8 mouse cellular contexts compared by ENCODE assay signal in the genomic region with DNA sequence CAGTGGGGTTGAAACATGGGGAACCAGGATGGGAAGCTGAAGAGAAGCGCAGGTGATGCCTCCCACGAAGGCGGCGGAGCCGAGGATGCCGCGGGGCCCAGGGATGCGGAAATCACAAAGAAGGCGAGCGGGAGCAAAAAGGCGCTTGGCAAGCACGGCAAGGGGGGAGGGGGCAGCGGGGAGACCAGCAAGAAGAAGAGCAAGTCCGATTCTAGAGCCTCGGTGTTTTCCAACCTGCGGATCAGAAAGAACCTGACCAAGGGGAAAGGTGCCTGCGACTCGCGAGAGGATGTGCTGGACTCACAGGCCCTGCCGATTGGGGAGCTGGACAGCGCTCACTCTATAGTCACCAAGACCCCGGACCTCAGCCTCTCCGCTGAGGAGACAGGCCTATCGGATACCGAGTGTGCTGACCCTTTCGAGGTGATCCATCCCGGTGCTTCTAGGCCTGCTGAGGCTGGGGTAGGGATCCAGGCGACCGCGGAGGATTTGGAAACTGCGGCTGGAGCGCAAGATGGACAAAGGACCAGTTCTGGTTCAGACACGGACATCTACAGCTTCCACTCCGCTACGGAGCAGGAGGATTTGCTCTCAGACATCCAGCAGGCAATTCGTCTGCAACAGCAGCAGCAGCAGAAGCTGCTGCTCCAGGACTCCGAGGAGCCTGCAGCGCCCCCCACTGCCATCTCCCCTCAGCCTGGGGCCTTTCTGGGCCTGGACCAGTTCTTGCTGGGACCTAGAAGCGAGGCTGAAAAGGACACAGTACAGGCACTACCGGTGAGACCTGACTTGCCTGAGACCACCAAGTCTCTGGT. TPM values are rescaled to one million over a fixed set of nuclear protein-coding genes. Genes with fewer than 3 reads are reported as not detected.
DNase-seq lines count a peak whose midpoint lies in the region; ATAC-seq and TF ChIP-seq lines count a peak whose summit lies in the region.

No protein-coding gene starts in this region.

- peak overlapping the region; percentile 87 for H3K4me2 ChIP-seq in midbrain, embryonic 12.5 days (replicated peaks)

- TF ChIP-seq CTCF in bone marrow, adult 2 months (IDR thresholded peaks at IDR 0.05; ENCODE audit: control insufficient read depth, insufficient read depth, low read length): no peak

- H3K4me1 ChIP-seq in erythroblast, embryonic 14.5 days (ENCODE audit: control insufficient read depth): peaks cover 9% of the 10 kb centered on the region
- H3K4me1 ChIP-seq in bone marrow, adult 2 months (ENCODE audit: control insufficient read depth, insufficient read depth, low read length): no peaks in the 10 kb centered on the region
- H3K4me1 ChIP-seq in forebrain, embryonic 10.5 days: peaks cover 73% of the 10 kb centered on the region
- H3K4me1 ChIP-seq in midbrain, embryonic 12.5 days: peaks cover 50% of the 10 kb centered on the region

- H3K9me3 ChIP-seq in erythroblast, embryonic 14.5 days (ENCODE audit: control insufficient read depth, low read length): peaks cover 3% of the 10 kb centered on the region; the same call in 1 of the 2 replicates
- no peaks in the 10 kb centered on the region for H3K9me3 ChIP-seq in forebrain, embryonic 10.5 days
- no peaks in the 10 kb centered on the region for H3K9me3 ChIP-seq in midbrain, embryonic 12.5 days

- peaks cover 45% of the 10 kb centered on the region for H3K27me3 ChIP-seq in erythroblast, embryonic 14.5 days (ENCODE audit: control insufficient read depth)
- peaks cover 16% of the 10 kb centered on the region for H3K27me3 ChIP-seq in forebrain, embryonic 10.5 days (ENCODE audit: poor library complexity, severe bottlenecking)
- H3K27me3 ChIP-seq in midbrain, embryonic 12.5 days: no peaks in the 10 kb centered on the region
- H3K27me3 ChIP-seq in splenic B cell, adult 2 months (ENCODE audit: control insufficient read depth, insufficient read depth, low read length, poor library complexity, severe bottlenecking): no peaks in the 10 kb centered on the region

- peak overlapping the region; percentile 95 for H3K9ac ChIP-seq in midbrain, embryonic 12.5 days (replicated peaks)

- WGBS in bone marrow, adult 2 months: under 1% methylated on average over 40 of the region's 40 CpGs
- under 1% methylated on average over 40 of the region's 40 CpGs for WGBS in forebrain, embryonic 10.5 days
- 0% methylated on average over 39 of the region's 40 CpGs for WGBS in midbrain, embryonic 12.5 days

- H3K27ac ChIP-seq in bone marrow, adult 2 months (ENCODE audit: control insufficient read depth, insufficient read depth, low read depth, low read length, poor library complexity): no peak overlapping the region
- H3K27ac ChIP-seq in forebrain, embryonic 10.5 days: peak overlapping the region; percentile 96
- H3K27ac ChIP-seq in midbrain, embryonic 12.5 days (replicated peaks): peak overlapping the region; percentile 96

- ATAC-seq in erythroblast, adult 5-6 weeks (replicated peaks; ENCODE audit: low FRiP score, poor library complexity, severe bottlenecking): no peak
- ATAC-seq in hematopoietic stem cell, adult 5-6 weeks (replicated peaks in 1 of 2; ENCODE audit: insufficient read depth in 1 of 2, low FRiP score in 2 of 2, low TSS enrichment in 1 of 2, low read depth in 1 of 2, poor library complexity in 2 of 2, severe bottlenecking in 2 of 2): peak; percentile 23 to 34
- peak; percentile 56 for ATAC-seq in midbrain, embryonic 12.5 days (ENCODE audit: low FRiP score, low read depth)

- DNase-seq in forebrain, embryonic 10.5 days (ENCODE audit: extremely low spot score, low spot score): peak; percentile 66
- DNase-seq in left cerebral cortex, postnatal 10 days (ENCODE audit: extremely low spot score in 1 of 2, low spot score in 2 of 2): peak; percentile 59 to 76
- peak; percentile 26 for DNase-seq in splenic B cell, adult 2 months (ENCODE audit: low read depth, low spot score)

- intact Hi-C loops in left cerebral cortex, postnatal 10 days (cut with DNase I): loop anchor here (2.0 kb wide), 1 partner anchor 51 kb away; no protein-coding TSS in a partner anchor

- H3K4me3 ChIP-seq in erythroblast, embryonic 14.5 days (replicated peaks): peak overlapping the region; percentile 31
- H3K4me3 ChIP-seq in bone marrow, adult 2 months (replicated peaks; ENCODE audit: control insufficient read depth, low read depth, low read length): peak overlapping the region; percentile 26
- peak overlapping the region; percentile 80 for H3K4me3 ChIP-seq in forebrain, embryonic 10.5 days
- H3K4me3 ChIP-seq in midbrain, embryonic 12.5 days: peak overlapping the region; percentile 87

- TF ChIP-seq POLR2A in bone marrow, adult 2 months (IDR thresholded peaks at IDR 0.05; ENCODE audit: borderline replicate concordance, control insufficient read depth, low read depth, low read length): no peak

- H3K36me3 ChIP-seq in erythroblast, embryonic 14.5 days (ENCODE audit: control insufficient read depth): no peaks in the 10 kb centered on the region
- no peaks in the 10 kb centered on the region for H3K36me3 ChIP-seq in forebrain, embryonic 10.5 days (replicated peaks)
- no peaks in the 10 kb centered on the region for H3K36me3 ChIP-seq in midbrain, embryonic 12.5 days
- no peaks in the 10 kb centered on the region for H3K36me3 ChIP-seq in splenic B cell, adult 2 months (ENCODE audit: control insufficient read depth, insufficient read depth, low read length, poor library complexity, severe bottlenecking)

RNA-seq across cellular contexts. Expression of a gene that starts 0.6 kb away (rescaled TPM):
- polyA plus RNA-seq in erythroblast, embryonic 14.5 days (2012): 0.02 TPM in 1 of 2 replicates, not detected in the other
- total RNA-seq in erythroblast, adult 5-6 weeks (2015; ENCODE audit: low replicate concordance): not detected in 2 replicates
- 0.09 TPM in 1 of 2 replicates, not detected in the other for total RNA-seq in erythroblast, adult 5-6 weeks (2017; ENCODE audit: low replicate concordance)
- polyA plus RNA-seq in bone marrow, adult 2 months (2011; ENCODE audit: insufficient read depth, insufficient read length, low replicate concordance, missing spikeins): 0.34 and 0.92 TPM in 2 replicates
- polyA plus RNA-seq in forebrain, embryonic 10.5 days (2016; fragmentation: Nextera tagmentation; extraction: Ambion mirVana): 3.3 and 4.1 TPM in 2 replicates
- 0.15 and 0.56 TPM in 2 replicates for total RNA-seq in hematopoietic stem cell, adult 5-6 weeks (2017)
- total RNA-seq in left cerebral cortex, postnatal 10 days (2021): 10 to 100 TPM; 54.9 to 55.8 TPM
- 11.4 TPM in 2 replicates for polyA plus RNA-seq in midbrain, embryonic 12.5 days (2016; fragmentation: Nextera tagmentation; extraction: Ambion mirVana)

Comparison
In these comparisons a context has a peak if more than half of its experiments do, and no peak if none do; other contexts are left out.
1. H3K4me3 ChIP-seq: peak in every context shown above with its lines; median percentile 87 in midbrain, embryonic 12.5 days; 80 in forebrain, embryonic 10.5 days; 31 in erythroblast, embryonic 14.5 days; 26 in bone marrow, adult 2 months.